Mouse (Mus musculus) midbrain, embryonic 11.5 days (tissue): ENCODE measurements at regions not wholly inside any gene's neighbourhood (a gene's known extent, or its start where the extent isn't known, plus 50 kb on each side); places are given as distances from the start of the nearest gene placed in this dataset.

Experiments used
- ATAC-seq: fragments of 200-750 bp; cut with Nextera tagmentation; 2 replicates; pipeline ENCODE4 v1.8.0; 2017; ENCODE audit warnings: moderate TSS enrichment, moderate library complexity; ENCODE audit not compliant: low FRiP score
- DNase-seq: peaks from one replicate; pipeline ENCODE4 v3.0.0; 2015; ENCODE audit warnings: low spot score; ENCODE audit errors: missing footprints
- H3K27ac ChIP-seq: fragments of 300-500 bp; sonication (generic); 2 replicates; pipeline ENCODE4 v1.5.1; 2014; ENCODE audit warnings: low read depth, low read length
- H3K27me3 ChIP-seq: fragments of 300-500 bp; sonication (generic); 2 replicates; pipeline ENCODE4 v1.6.1; 2014; ENCODE audit warnings: mild to moderate bottlenecking, low read length, moderate library complexity, mixed read lengths; ENCODE audit not compliant: control insufficient read depth, insufficient read depth
- H3K36me3 ChIP-seq: fragments of 300-500 bp; sonication (generic); 2 replicates; pipeline ENCODE4 v1.6.1; 2014; ENCODE audit warnings: mild to moderate bottlenecking, low read length, moderate library complexity, mixed read lengths; ENCODE audit not compliant: control insufficient read depth, insufficient read depth
- H3K4me1 ChIP-seq: fragments of 300-500 bp; sonication (generic); 2 replicates; pipeline ENCODE4 v1.6.1; 2014; ENCODE audit warnings: low read length; ENCODE audit not compliant: control insufficient read depth, insufficient read depth
- H3K4me2 ChIP-seq: fragments of 300-500 bp; sonication (generic); 2 replicates; pipeline ENCODE4 v1.6.1; 2014; ENCODE audit warnings: mild to moderate bottlenecking, moderate library complexity
- H3K4me3 ChIP-seq: fragments of 300-500 bp; sonication (generic); 2 replicates; pipeline ENCODE4 v1.5.1; 2014; ENCODE audit warnings: low read depth, low read length
- H3K9ac ChIP-seq: fragments of 300-500 bp; sonication (generic); 2 replicates; pipeline ENCODE4 v1.6.1; 2014; ENCODE audit warnings: low read length
- H3K9me3 ChIP-seq: fragments of 300-500 bp; sonication (generic); 2 replicates; pipeline ENCODE4 v1.6.1; 2016; ENCODE audit warnings: low read length; ENCODE audit not compliant: control insufficient read depth
- WGBS: fragments of 180-500 bp; shearing (Covaris S2); extraction: QIAGEN DNeasy Blood & Tissue Kit; methylation state at CpG from one replicate; pipeline ENCODE4 v1.1.7; 2014; 5-methylcytosine and 5-hydroxymethylcytosine counted together

DNA sequence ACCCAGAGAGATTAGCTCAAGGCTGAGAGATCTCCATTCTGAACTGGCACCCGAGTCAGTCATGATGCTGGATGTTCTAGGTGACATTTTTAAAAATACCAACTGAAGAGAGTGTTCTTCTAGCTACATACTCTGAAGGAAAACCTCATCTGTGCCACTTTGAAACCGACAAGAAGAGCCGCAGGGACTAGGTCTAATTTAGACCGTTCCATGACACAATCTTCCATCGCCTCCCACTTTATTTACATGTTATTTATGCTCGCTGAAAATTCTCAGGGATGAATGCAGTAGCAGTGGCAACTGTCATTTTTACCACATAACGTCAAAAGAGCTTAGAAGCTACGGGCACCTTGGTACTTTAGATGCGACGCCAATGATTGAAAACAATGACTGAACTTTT lies 514.1 kb upstream of the Gm10131 start:
- Histone ChIP-seq H3K9ac (no peak overlapping the region), H3K27ac (no peak overlapping the region), H3K4me2 (no peak overlapping the region), H3K4me3 (no peak overlapping the region), H3K9me3 (no peaks in the 10 kb centered on the region), H3K4me1 (no peaks in the 10 kb centered on the region), H3K27me3 (no peaks in the 10 kb centered on the region), H3K36me3 (no peaks in the 10 kb centered on the region)
- ATAC-seq (no peak), DNase-seq (no peak)
- WGBS = 92% methylated on average over 10 of the region's 10 CpGs

DNA sequence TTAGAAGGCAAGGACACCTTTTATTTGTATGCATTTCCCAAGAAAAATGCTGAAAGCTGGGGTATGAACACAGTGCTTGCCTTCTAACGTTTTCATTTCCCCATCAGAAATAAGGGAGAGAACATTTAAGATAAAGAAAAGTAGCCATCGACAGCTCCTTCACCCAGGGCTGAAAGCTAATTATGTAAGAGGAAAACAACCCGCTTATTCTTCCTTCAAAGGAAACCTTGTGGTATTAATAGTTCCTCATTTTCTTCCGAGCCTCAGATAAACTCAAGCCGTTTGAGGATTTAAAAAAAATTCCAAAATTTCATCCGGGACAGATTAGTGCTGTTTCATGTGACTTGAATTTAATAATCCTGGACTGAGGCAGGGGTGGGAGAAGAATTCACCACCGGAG lies 512.2 kb upstream of the Gm10131 start:
- no peak overlapping the region for H3K4me2 ChIP-seq
- DNase-seq (no peak), ATAC-seq (no peak)
- H3K27me3 ChIP-seq = no peaks in the 10 kb centered on the region
- H3K4me1 ChIP-seq = no peaks in the 10 kb centered on the region
- WGBS = 79% methylated on average over 7 of the region's 7 CpGs
- no peak overlapping the region for H3K4me3 ChIP-seq
- H3K9me3 ChIP-seq = no peaks in the 10 kb centered on the region
- no peaks in the 10 kb centered on the region for H3K36me3 ChIP-seq
- no peak overlapping the region for H3K27ac ChIP-seq
- no peak overlapping the region for H3K9ac ChIP-seq

DNA sequence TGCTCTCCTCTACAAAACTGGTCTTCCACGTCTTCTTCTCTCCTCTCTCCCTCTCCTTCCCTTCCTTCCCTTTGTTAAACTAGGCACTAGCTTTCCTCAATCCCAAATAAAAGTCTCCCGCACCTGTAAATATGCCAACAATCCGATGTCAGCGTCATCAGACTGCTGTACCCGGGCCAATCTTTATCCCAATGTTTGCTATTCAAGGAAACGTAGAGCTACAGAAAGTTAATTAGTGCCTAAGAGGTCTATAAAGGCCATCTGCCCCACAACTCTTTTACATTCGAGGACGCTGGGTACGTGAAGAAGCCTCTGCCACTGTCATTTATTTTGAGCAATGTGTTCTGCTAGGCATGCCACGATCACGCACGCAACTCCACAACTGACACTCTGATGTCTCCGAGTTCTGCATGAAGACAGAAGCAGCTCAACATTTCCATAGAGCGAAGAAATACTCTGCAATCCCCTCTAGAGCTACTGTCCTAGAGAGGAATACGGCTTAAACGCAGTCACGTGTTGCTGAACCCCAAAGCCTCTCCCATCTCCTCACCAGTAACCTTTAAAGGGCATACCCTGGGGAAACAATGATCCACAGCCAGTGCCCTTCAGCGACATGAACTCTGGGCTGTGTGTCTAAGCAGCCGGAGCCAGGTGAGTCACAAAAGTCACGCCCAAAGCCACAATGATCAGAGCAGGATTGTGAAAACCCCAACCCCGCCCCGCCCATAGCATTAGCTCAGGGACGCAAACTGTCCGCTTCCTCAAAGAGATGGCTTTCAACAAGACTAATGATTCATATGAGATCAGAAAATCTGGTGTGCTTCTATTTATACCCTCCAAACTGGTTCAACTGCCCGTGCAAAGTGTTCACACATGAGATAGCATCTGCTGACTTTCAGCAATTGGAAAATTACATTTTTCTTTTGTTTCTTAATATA lies 510.9 kb upstream of the Gm10131 start:
- H3K9me3 ChIP-seq = no peaks in the 10 kb centered on the region
- no peaks in the 10 kb centered on the region for H3K36me3 ChIP-seq
- no peak overlapping the region for H3K4me3 ChIP-seq
- ATAC-seq (no peak), DNase-seq (no peak)
- no peaks in the 10 kb centered on the region for H3K27me3 ChIP-seq
- no peaks in the 10 kb centered on the region for H3K4me1 ChIP-seq
- H3K9ac ChIP-seq = no peak overlapping the region
- WGBS = 87% methylated on average over 25 of the region's 25 CpGs
- no peak overlapping the region for H3K4me2 ChIP-seq
- no peak overlapping the region for H3K27ac ChIP-seq

DNA sequence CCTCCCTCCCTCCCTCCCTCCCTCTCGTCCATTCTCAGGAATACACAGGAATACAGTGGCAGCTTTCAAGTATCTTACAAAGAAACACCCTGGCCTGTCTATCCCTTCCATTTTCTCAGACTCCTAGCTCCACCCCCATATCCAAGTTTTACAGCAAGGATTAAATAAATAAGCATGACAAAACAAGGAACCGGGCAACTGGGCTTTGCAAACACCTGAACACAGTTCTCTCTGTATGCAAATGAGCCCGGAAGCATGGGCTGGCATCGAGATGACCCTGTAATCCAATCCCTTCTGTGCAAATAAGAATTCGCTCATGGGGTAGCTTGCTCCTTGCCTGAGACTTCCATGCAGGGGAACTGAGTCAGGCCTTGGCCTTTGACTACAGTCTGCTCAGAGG lies 506.5 kb upstream of the Gm10131 start:
- Histone ChIP-seq H3K9me3 (no peaks in the 10 kb centered on the region), H3K4me3 (no peak overlapping the region), H3K4me2 (no peak overlapping the region), H3K27me3 (no peaks in the 10 kb centered on the region), H3K9ac (no peak overlapping the region), H3K4me1 (no peaks in the 10 kb centered on the region), H3K27ac (no peak overlapping the region), H3K36me3 (no peaks in the 10 kb centered on the region)
- DNase-seq = no peak
- ATAC-seq = no peak
- WGBS = 38% methylated on average over 4 of the region's 5 CpGs

DNA sequence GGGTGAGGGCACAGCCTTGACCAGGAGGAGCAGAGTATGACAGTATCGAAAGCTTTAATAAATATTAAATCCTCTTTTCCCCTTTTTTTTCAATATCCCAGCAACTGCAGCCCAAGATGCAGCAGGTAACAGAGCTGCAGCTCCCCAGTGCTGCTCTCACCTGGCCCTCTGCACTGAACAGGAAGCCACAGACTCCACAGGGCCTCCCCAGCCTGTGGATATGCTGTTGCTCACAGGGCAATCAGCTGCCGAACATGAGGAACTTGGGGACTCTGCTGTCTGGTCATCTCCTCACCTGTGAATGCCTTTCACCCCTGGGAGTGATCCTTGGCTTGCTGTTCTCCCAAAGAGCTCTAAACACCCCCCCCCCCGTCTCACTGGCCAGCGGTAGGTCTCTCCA lies 503.4 kb upstream of the Gm10131 start:
- 77% methylated on average over 4 of the region's 4 CpGs for WGBS

DNA sequence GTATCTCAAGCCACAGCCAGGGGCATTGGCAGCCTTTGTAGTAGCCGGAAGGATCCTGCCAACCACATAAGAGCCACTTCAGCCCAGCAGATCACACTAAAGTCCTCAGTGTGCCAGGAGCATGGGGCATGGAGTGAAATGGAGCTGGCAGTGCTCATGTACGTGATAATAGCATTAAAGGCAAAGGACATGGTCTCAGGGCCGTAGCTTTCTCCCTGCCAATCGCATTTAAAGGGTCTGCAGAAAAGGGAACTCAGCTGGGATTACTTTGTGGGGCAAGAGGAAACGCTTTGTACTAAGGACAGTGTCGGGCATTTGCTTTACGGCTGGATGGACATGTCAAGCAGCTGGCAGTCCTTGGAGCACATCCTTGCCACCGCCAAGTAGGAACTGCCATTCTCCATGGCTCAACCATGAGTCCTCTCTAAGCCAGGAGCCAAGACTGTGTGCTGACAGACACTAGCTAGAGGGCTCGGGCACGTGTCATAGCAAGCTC lies 502.5 kb upstream of the Gm10131 start:
- ATAC-seq (no peak), DNase-seq (no peak)
- no peak overlapping the region for H3K27ac ChIP-seq
- no peak overlapping the region for H3K4me3 ChIP-seq
- no peak overlapping the region for H3K9ac ChIP-seq
- no peak overlapping the region for H3K4me2 ChIP-seq
- H3K4me1 ChIP-seq = no peaks in the 10 kb centered on the region
- 70% methylated on average over 10 of the region's 10 CpGs for WGBS
- H3K36me3 ChIP-seq = no peaks in the 10 kb centered on the region
- no peaks in the 10 kb centered on the region for H3K9me3 ChIP-seq
- H3K27me3 ChIP-seq = no peaks in the 10 kb centered on the region

More for the DNA sequence above, 503.4 kb upstream of the Gm10131 start:
- Histone ChIP-seq H3K4me2 (no peak overlapping the region), H3K4me1 (no peaks in the 10 kb centered on the region), H3K9ac (no peak overlapping the region), H3K9me3 (no peaks in the 10 kb centered on the region), H3K27me3 (no peaks in the 10 kb centered on the region), H3K4me3 (no peak overlapping the region), H3K36me3 (no peaks in the 10 kb centered on the region), H3K27ac (no peak overlapping the region)
- no peak for ATAC-seq
- DNase-seq = no peak

DNA sequence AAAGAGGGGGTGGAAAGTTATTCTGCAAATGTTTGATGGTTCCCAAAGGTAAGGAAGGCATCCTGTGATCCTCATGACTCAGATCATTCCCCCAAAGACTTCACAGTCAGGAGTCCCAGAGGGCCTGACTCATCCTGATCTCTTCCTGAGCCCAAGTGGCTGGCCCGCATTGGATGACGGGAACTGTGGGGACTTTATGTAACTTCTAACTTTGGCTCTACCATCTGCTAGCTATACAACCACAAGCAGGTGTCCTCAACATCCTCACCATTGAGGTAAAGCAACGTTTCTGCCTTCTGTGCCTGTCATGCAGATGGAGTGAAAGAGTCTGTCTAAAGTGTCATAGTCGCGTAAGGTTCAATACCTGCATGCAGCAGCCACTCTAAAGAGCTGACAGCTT lies 501.6 kb upstream of the Gm10131 start:
- no peak for ATAC-seq
- no peak overlapping the region for H3K27ac ChIP-seq
- no peaks in the 10 kb centered on the region for H3K27me3 ChIP-seq
- no peaks in the 10 kb centered on the region for H3K9me3 ChIP-seq
- no peak for DNase-seq
- no peaks in the 10 kb centered on the region for H3K4me1 ChIP-seq
- H3K4me3 ChIP-seq = no peak overlapping the region
- H3K36me3 ChIP-seq = no peaks in the 10 kb centered on the region
- no peak overlapping the region for H3K9ac ChIP-seq
- no peak overlapping the region for H3K4me2 ChIP-seq
- WGBS = 86% methylated on average over 5 of the region's 5 CpGs

DNA sequence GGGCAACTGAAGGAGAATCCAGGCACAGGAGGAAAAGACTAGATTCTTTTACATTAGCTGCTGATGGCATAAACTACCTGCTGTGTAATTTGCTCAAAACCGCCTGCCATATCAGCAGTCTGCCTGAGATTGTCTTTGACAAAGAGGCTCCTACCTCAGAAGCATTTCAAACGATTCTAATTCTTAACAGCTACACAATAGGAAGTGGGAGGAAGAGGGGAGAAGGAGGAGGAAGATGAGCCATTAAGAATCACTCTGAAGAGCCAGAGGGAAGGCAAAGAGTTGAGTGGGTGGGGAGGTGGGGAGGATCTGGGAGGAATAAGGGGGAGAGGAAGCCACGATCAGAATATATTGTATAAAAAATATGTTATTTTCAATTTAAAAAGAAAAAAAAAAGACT lies 500.9 kb upstream of the Gm10131 start:
- Histone ChIP-seq H3K9ac (no peak overlapping the region), H3K27ac (no peak overlapping the region), H3K27me3 (no peaks in the 10 kb centered on the region), H3K4me3 (no peak overlapping the region), H3K4me2 (no peak overlapping the region), H3K36me3 (no peaks in the 10 kb centered on the region), H3K9me3 (no peaks in the 10 kb centered on the region), H3K4me1 (no peaks in the 10 kb centered on the region)
- 78% methylated on average over 3 of the region's 3 CpGs for WGBS
- DNase-seq (no peak), ATAC-seq (no peak)

DNA sequence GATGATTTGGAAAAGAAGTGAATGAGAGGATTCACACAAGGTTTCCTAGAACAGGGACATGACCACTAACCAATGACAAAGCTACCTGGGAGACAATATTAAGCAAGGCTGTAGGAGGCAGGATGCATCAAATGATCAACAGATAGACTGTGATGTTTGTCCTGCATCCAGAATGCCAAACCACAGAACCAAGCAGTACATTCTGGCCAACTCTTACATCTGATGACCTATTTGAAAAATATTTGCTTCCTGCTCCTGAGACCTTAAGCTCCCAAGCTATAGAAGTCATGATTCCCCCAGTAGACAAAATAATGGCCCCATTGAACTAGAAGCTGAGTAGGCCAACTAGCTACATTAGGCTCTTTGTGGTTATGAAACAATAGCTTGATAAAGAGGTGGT lies 498.6 kb upstream of the Gm10131 start:
- H3K36me3 ChIP-seq = no peaks in the 10 kb centered on the region
- H3K9ac ChIP-seq = no peak overlapping the region
- no peak overlapping the region for H3K27ac ChIP-seq
- DNase-seq (no peak), ATAC-seq (no peak)
- H3K4me3 ChIP-seq = no peak overlapping the region
- no peak overlapping the region for H3K4me2 ChIP-seq
- no peaks in the 10 kb centered on the region for H3K27me3 ChIP-seq
- no peaks in the 10 kb centered on the region for H3K4me1 ChIP-seq
- no peaks in the 10 kb centered on the region for H3K9me3 ChIP-seq
